Mouse (Mus musculus): Measurements from ENCODE around the gene Myrf. TPM values are rescaled to one million over a fixed set of nuclear protein-coding genes. Genes with fewer than 3 reads are reported as not detected.

Gene Myrf
- polyA plus RNA-seq, 1 experiment = 43.1 TPM

DNA sequence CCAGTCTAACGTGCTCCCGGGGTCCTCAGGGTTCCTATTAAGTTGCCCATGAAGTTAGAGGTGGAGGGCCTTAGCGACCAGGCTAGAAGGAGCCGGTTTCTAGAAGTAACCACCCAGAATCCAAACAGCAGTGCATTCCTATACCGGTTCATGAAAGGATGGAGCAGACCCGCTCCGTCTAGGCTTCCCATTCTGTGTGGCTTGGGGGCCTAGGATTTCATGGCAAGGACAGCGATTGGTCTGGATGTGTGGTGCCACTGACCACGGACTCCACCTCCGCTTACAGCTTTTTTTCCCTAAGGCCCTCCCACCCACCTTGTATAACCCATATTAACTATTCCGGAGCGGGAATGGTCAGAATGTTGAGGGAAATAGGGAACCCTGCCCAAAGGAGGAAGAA, 56.5 kb downstream of the Myrf start:
- Histone ChIP-seq H3K4me1 (ENCODE audit: control insufficient read depth, insufficient read depth, low read length) (peaks cover 14% of the 10 kb centered on the region), H3K27ac (ENCODE audit: insufficient read depth, low read length) (0 out of 2 replicates have a peak overlapping the region, but pooled peaks have one; percentile 65), H3K4me3 (replicated peaks; ENCODE audit: insufficient read depth, low read depth, low read length) (peak overlapping the region; percentile 90), H3K27me3 (ENCODE audit: control insufficient read depth, insufficient read depth, low read length) (no peaks in the 10 kb centered on the region)
- 41% methylated on average over 12 of the region's 12 CpGs for WGBS
- DNase-seq = no peak
- TF ChIP-seq POLR2A (IDR thresholded peaks at IDR 0.05; ENCODE audit: borderline replicate concordance, insufficient read depth, low read length) (no peak), CTCF (IDR thresholded peaks at IDR 0.05; ENCODE audit: borderline replicate concordance, insufficient read depth, low read depth, low read length) (no peak)

DNA sequence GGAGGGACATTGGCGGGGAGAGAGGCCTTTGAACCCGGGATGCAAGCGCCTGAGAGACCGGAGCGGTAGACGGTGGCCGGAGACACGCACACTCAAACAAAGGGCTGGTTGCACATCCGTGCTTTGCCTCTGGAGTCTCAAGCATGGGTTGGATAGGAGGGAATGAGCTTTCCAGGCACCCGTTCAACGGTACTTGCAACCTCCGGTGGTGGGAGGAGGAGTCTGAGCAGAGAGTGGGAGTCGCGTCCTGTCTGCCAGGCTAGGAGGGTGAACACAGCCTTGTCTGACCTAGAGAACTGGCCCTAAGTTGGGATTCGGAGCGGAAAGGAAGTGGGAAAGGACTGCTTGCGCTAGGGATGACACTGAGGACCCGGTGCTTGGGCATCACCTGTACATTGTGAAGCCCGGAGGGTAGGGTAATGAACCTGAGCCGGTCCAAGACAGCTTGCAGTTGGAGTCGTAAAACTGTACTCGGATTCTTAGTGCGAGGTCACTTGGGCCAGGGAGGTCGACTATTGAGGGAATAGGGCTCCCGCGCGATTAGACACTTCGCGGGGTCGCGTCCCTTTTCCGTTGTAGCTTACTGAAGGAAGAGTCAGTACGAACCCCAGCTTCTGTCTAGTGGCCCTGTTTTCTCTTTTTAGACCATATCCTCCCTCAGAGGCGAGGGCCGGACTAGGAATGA, 57.1 kb downstream of the Myrf start:
- 4% methylated on average over 35 of the region's 35 CpGs for WGBS
- peak overlapping the region; percentile 90 for H3K4me3 ChIP-seq (replicated peaks; ENCODE audit: insufficient read depth, low read depth, low read length)
- H3K27ac ChIP-seq (ENCODE audit: insufficient read depth, low read length) = peak overlapping the region; percentile 65
- peak; percentile 74 to 78 for DNase-seq
- peaks cover 9% of the 10 kb centered on the region; the same call in 1 of the 2 replicates for H3K4me1 ChIP-seq (ENCODE audit: control insufficient read depth, insufficient read depth, low read length)
- TF ChIP-seq CTCF (IDR thresholded peaks at IDR 0.05; ENCODE audit: borderline replicate concordance, insufficient read depth, low read depth, low read length) (no peak), POLR2A (IDR thresholded peaks at IDR 0.05; ENCODE audit: borderline replicate concordance, insufficient read depth, low read length) (peak; percentile 42; the same call in 1 of the 2 replicates)
- no peaks in the 10 kb centered on the region for H3K27me3 ChIP-seq (ENCODE audit: control insufficient read depth, insufficient read depth, low read length)

- Histone ChIP-seq H3K4me1 (ENCODE audit: control insufficient read depth, insufficient read depth, low read length) (peaks cover 4% of the 10 kb centered on the region; the same call in 1 of the 2 replicates), H3K4me3 (replicated peaks; ENCODE audit: insufficient read depth, low read depth, low read length) (peak within 1 kb of the TSS; percentile 90), H3K27me3 (ENCODE audit: control insufficient read depth, insufficient read depth, low read length) (no peaks in the 10 kb centered on the region), H3K27ac (ENCODE audit: insufficient read depth, low read length) (peak within 1 kb of the TSS; percentile 65)
- DNase-seq = peak; percentile 93 to 95
- under 1% methylated on average over 70 of the region's 70 CpGs for WGBS
- peak; percentile 32; the same call in 1 of the 2 replicates for TF ChIP-seq CTCF (IDR thresholded peaks at IDR 0.05; ENCODE audit: borderline replicate concordance, insufficient read depth, low read depth, low read length)
- TF ChIP-seq POLR2A (IDR thresholded peaks at IDR 0.05; ENCODE audit: borderline replicate concordance, insufficient read depth, low read length) = peak; percentile 33; the same call in 1 of the 2 replicates
Measured at GRCm38 (mm10) chr19:10182670-10183298, 57.8 kb downstream of the Myrf start, which contains the start of gene Fads1. Gene Fads1, plus strand, starts transcription at chr19:10182888.

DNA sequence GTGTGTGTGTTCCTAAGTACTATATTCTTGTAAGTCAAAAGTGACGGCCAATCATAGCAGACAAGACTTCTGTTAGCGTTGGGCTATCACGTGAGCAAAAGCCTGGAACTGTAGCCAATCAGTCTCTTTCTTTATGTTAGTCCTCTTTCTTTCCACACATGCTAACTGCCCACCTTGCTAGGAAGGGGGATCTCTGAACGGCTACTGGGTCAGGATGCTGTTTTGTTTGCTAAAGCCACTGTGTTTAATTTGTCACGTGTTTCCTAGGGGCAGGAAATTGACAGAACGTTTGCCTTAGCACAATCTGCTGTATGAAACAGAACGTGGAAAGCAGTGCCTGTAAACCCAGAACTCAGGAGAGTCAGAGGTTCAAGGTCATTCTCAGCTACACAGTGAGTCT, 58.4 kb downstream of the Myrf start:
- H3K27ac ChIP-seq (ENCODE audit: insufficient read depth, low read length) = no peak overlapping the region
- H3K4me1 ChIP-seq (ENCODE audit: control insufficient read depth, insufficient read depth, low read length) = 0 out of 2 replicates have a peak, but pooled peaks cover 4% of the 10 kb centered on the region
- DNase-seq = no peak
- TF ChIP-seq POLR2A (IDR thresholded peaks at IDR 0.05; ENCODE audit: borderline replicate concordance, insufficient read depth, low read length) (no peak), CTCF (IDR thresholded peaks at IDR 0.05; ENCODE audit: borderline replicate concordance, insufficient read depth, low read depth, low read length) (no peak)
- 14% methylated on average over 7 of the region's 7 CpGs for WGBS
- no peaks in the 10 kb centered on the region for H3K27me3 ChIP-seq (ENCODE audit: control insufficient read depth, insufficient read depth, low read length)
- peak overlapping the region; percentile 90 for H3K4me3 ChIP-seq (replicated peaks; ENCODE audit: insufficient read depth, low read depth, low read length)

DNA sequence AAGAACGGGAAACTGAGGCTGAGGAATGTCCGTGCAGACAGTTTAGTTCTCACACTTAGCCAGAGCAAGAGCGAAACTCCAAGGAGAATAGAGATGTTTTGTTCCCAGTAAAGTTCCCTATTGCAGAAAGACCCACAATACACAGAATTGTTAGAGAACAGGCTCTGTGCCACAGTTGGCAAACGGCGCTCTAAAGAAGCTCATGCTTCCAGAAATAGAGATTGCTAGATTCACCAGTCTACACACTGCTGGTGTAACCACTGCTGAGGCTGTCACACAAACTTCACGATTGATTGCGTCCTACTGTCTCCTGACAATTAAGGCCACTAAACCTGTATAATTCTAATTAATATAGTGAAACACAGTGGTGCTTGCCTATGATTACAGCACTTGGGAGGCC, 59.3 kb downstream of the Myrf start:
- H3K4me1 ChIP-seq (ENCODE audit: control insufficient read depth, insufficient read depth, low read length) = 0 out of 2 replicates have a peak, but pooled peaks cover 4% of the 10 kb centered on the region
- WGBS = 77% methylated on average over 7 of the region's 7 CpGs
- H3K27me3 ChIP-seq (ENCODE audit: control insufficient read depth, insufficient read depth, low read length) = no peaks in the 10 kb centered on the region
- TF ChIP-seq CTCF (IDR thresholded peaks at IDR 0.05; ENCODE audit: borderline replicate concordance, insufficient read depth, low read depth, low read length) = no peak
- no peak for TF ChIP-seq POLR2A (IDR thresholded peaks at IDR 0.05; ENCODE audit: borderline replicate concordance, insufficient read depth, low read length)
- H3K4me3 ChIP-seq (replicated peaks; ENCODE audit: insufficient read depth, low read depth, low read length) = no peak overlapping the region
- no peak for DNase-seq
- no peak overlapping the region for H3K27ac ChIP-seq (ENCODE audit: insufficient read depth, low read length)

DNA sequence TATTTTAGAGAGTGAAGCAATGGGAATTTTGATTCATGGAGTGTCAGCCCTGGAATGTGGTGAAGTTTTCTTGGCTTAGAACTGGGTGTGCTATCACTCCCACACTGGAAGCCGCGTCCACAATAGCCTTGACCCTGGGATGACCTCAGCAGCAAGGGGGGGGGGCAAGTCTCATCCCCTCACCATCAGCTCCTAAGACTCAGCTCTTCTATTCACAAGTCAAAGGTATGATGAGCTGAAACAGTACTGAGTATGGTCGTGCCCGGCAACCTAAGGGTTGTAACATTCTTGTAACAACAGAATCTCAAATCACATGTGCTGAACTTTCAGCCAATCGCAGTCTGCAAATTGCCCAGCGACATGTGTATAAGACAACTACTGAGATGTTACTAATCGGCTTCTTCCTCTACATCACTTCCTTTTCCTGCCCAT, 63.6 kb downstream of the Myrf start:
- no peaks in the 10 kb centered on the region for H3K27me3 ChIP-seq (ENCODE audit: control insufficient read depth, insufficient read depth, low read length)
- no peak for DNase-seq
- WGBS = 62% methylated on average over 7 of the region's 7 CpGs
- peaks cover under 1% of the 10 kb centered on the region; the same call in 1 of the 2 replicates for H3K4me1 ChIP-seq (ENCODE audit: control insufficient read depth, insufficient read depth, low read length)
- H3K4me3 ChIP-seq (replicated peaks; ENCODE audit: insufficient read depth, low read depth, low read length) = no peak overlapping the region
- TF ChIP-seq POLR2A (IDR thresholded peaks at IDR 0.05; ENCODE audit: borderline replicate concordance, insufficient read depth, low read length) (no peak), CTCF (IDR thresholded peaks at IDR 0.05; ENCODE audit: borderline replicate concordance, insufficient read depth, low read depth, low read length) (no peak)
- H3K27ac ChIP-seq (ENCODE audit: insufficient read depth, low read length) = no peak overlapping the region

DNA sequence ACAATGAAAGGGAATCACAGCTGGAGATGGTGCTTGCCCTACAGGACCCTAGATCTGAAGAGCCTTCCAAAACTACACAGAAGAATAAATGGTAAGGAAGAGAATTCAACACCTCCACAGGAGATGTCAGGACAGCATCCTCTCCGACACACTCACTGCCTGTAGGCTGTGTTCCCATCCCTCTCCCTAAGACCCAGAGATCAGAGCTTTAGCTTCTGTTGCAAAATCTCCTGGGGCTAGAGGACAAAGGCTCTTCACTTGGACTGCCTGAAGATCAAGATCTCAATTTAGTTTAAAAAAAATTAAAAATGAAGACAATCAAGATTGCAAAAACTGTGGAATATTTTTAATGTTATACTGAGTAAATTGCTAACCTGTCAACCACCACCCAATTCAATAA, 64.1 kb downstream of the Myrf start:
- DNase-seq = no peak
- 50% methylated on average over 1 of the region's 1 CpGs for WGBS
- no peak for TF ChIP-seq CTCF (IDR thresholded peaks at IDR 0.05; ENCODE audit: borderline replicate concordance, insufficient read depth, low read depth, low read length)
- TF ChIP-seq POLR2A (IDR thresholded peaks at IDR 0.05; ENCODE audit: borderline replicate concordance, insufficient read depth, low read length) = no peak
- peaks cover 3% of the 10 kb centered on the region; the same call in 1 of the 2 replicates for H3K4me1 ChIP-seq (ENCODE audit: control insufficient read depth, insufficient read depth, low read length)
- no peak overlapping the region for H3K4me3 ChIP-seq (replicated peaks; ENCODE audit: insufficient read depth, low read depth, low read length)
- H3K27me3 ChIP-seq (ENCODE audit: control insufficient read depth, insufficient read depth, low read length) = no peaks in the 10 kb centered on the region
- H3K27ac ChIP-seq (ENCODE audit: insufficient read depth, low read length) = no peak overlapping the region

Data from cerebellum, adult 2 months (tissue).